Mouse (Mus musculus) gonadal fat pad, adult 2 months (tissue): ENCODE results near the gene Pcbp3. TPM values are rescaled to one million over a fixed set of nuclear protein-coding genes. Genes with fewer than 3 reads are reported as not detected.

Source experiments
- DNase-seq: peaks from one replicate; pipeline ENCODE4 v3.0.0-alpha.2; 2012; ENCODE audit warnings: low read depth
- polyA plus RNA-seq: library from polyadenylated mRNA; depleted of rRNA; stranded (reverse); fragments of >200 nt; gene quantifications from 2 replicates; pipeline ENCODE4 v1.2.3, GENCODE M21; 2012; rRNA removed

The Pcbp3 gene
- polyA plus RNA-seq, 1 experiment = 27.3 TPM

DNA sequence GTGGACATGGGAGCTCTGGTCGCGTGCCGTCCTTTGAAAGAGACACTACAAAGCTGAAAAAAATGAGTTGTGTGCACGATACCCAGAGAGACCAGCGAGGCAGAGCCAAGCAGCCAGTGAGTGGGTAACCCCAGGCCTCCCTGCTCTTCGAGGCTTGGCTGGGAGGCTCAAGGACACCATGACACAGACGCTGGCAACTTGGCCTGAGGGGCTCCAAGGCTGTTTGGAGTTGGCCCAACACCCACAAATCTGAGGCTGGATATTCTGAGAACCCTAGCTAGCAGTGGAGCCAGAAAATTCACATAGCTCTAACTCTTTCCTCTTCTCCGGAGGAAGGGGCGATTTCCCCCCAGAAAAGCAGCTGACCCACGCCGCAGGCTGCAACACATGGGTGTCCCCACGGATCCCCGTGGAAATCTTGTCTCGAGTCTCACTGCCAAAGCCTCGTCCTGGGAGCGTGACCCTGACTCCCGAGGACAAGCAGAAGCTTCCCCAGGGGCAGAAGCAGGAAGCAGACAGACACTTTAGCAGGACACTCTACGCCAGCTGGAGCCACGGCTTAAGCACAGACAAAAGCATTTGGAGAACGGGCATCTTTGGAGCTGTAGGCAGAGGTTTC, 230.0 kb downstream of the Pcbp3 start:
- no peak for DNase-seq

DNA sequence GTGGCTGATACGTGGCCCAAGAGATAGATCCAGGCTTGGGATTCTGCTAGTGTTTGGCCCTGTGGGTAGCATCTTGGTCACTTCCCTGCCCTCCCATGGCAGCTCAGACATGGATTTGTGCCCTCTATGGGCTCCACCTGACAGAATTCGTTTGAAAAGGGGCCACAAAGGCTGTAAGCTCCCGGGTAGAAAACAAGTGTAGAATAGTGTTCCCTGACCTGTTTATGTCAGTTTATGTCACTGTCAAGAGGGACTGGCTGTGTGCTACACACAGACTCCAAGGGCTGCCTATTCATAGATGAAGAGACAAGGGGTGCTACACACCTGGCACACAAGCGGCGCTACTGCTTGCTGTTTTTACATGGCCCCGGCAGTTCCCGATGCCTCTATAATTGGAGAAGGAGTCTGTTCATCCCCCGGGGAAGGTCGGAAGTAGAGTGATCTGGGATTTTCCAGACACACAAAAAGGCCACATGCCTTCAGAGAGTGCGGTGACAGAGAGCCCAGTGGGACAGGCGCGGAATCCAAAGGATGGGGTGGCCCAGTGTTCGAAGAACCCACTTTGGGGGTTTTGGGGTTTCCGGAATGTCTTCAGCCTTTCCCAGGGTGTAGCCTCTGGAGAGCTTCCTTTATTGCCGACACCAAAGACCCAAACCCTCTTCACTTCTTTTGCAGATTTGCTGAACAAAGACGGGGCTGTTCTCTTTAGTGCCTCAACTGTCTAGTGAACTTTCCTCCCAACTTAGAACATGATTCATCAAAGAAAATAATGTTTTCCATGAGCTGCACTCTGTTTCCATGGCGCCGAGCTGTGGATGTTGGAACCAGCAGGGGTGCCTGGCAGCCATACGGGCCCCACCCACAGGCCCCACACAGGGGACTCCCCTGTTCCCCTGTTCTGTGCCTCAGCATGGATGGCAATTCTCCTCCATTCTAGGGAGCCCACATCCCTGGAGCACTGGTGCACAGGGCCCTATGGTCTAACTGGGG, 231.8 kb downstream of the Pcbp3 start:
- DNase-seq = no peak

DNA sequence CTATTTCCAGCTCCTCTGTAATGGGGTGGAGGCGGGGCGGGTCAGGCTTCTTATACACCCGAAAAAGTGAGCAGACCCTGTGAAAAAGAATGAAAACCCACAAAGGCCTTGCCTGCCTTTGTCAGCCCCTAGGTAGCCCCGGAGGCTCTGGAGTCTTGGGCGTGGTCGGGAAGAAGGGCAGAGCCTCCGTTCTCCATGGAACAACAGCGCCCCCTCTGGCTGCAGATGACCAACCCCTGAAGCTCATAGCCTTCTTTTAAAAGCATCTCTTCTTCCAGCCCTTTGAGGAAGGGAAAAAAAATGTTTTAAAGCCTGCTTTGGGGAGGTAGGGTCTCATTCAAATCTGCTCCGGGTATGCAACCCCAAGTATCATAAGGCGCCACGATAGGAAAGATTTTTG, 233.3 kb downstream of the Pcbp3 start:
- no peak for DNase-seq

DNA sequence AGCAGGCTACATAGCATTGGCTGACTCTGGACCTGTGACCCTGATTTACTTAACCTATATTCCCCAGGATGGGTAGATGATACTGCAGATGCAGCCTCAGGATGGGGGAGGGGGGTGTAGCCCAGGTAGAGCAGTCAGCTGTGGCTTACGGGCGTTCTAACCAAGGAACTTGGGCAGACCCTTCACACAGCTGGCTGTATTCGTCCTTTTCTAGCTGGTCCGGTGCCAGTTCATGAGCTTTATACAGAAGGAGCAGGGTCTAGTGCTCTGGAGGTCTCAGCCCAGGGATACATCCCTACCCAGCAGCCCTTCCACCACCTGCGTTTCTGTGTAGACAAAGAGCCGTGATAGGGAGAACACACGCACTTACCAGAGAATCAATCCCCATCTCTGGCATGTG, 234.4 kb downstream of the Pcbp3 start:
- DNase-seq = no peak

DNA sequence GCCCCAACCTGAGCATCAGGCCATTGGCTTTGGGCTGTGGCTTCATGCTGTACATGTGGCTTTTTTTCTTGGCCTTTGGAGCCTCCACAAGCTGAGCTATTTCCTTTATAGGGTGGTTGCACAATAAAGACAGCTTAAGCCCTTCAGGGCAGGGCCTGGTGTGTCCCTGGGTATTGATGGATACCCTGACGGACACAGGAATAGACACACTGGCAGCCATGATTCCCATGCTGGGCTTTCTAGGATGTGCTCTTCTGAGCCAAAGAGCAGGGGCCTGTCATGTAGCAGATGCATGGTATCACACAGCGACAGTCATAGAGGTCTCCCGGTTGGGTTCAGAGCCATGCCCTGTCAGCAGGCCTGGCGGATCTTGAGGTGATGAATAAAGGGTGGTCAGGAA, 234.8 kb downstream of the Pcbp3 start:
- no peak for DNase-seq

DNA sequence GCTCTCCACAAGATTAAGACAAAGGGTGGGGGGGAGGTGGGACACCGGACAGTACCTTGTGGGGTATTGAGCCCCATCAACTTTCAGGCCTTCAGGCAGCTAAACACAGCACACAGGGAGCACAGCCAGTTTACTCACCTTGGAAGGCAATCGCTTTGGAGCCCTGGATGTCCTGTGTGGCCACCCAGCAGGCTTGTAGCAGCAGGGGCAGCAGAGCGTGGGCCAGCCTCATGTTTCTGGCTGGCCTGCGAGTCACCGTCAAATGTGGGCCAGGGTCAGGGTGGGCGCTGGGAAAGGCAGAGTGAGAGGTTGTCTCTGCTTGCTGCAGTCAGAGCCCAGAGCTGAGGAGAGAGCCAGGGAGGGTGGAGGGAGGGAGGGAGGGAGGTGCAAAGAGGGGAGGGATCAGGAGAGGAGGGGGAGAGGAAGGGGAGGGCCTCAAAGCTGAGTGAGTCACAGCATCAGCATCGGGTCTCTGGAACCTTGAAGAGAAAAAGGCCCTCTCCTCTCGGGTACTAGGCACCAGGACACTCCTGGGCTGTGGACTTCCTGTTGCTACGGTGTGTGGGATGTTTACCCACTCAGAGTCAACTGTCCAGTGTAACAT, 235.9 kb downstream of the Pcbp3 start, which contains the start of gene Col6a1:
Gene Col6a1 (minus strand): TSS at position 487 of the 604 bp plus-strand sequence.
- no peak for DNase-seq

DNA sequence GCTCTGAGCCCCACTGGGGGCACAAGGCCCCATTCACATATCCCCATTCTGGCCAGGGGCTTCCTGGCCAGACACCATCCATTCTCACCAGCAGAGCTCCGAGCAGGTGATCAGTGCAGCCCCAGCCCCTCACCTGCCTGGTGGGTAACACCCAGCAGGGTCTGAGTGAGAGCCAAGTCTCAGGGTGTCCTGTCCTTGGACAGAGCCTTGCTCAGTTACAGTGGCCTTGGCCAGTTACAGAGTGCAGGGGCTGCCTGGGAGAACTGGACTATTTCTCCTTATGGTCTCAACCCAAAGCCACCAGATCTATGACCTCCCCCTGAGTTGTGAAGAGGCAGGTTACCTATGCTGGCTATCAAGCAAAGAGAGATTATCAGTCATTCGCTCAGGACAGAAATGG, 236.6 kb downstream of the Pcbp3 start:
- no peak for DNase-seq

DNA sequence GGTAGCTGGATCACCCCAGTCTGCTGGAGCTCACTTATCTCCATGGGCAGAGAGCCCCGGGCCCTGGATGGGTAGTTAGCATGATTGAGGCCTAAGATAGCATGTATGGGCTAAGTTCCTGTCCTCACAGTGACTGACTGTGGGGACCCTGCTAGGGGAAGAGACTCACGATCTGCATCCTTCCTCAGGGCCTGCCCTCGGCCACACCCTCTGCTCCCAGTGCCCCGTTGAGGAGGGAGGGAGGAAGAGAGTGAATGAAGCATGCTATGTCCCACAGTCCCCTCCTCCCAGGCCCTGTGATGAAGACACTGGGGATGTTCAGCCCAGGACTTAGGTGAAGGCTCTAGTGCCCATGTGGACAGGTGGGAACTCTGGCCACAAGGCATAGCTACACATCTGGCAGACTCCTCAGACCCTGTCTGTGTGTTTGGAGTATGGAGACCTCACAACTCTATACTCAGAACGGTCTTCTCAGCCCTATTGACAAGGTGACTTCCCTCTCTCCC, 237.4 kb downstream of the Pcbp3 start:
- no peak for DNase-seq

DNA sequence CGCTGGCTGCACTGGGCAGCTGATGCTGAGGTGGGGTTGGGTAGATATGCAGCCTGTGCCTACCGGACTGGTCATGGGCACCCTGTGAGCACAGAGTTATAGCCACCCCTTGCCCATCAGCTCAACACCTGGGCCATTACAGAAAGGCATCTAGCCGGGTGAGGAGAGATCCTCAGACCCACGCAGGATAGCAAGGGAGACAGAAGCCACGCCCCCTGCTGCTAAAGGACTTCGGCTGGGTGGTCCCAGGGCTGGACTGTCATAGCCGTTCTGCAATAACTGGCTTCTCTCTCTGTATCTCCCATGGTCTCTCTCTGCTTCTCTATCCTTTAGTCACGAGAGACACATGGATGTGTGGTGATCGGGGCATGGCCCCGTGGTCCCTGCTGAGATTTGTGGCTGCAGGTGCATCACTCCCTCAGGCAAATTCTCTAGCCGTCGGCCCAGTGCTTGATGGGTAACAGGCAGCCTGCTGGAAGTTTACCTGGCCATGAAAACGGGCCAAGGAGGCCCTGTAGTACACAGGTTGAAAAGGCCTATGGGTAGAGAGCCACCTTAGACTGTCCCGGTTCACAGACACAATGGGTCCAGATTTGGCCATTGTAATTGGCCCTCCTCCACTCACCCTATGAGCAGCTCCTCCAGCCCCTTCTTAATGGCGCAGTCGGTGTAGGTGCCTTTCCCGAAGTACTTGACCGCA, 238.8 kb downstream of the Pcbp3 start:
- no peak for DNase-seq

DNA sequence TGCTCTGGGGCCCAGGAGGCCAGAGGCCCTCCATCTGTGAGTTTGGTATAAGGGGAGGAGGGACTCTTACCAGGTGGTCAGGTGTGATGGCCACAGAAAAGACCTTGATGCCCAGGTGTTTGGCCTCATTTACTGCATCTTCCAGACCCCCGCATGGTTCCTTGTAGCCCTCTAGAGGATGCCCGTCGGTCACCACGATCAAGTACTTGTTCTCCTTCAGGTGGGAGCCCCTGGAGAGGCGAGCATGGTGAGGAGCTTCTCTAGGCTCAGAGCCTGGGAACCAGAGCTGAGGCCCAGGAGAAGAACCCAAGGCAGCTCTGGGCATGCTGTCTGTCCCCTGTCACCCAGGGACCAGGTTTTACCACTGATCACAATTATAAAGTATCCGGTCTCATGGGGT, 239.9 kb downstream of the Pcbp3 start:
- no peak for DNase-seq

DNA sequence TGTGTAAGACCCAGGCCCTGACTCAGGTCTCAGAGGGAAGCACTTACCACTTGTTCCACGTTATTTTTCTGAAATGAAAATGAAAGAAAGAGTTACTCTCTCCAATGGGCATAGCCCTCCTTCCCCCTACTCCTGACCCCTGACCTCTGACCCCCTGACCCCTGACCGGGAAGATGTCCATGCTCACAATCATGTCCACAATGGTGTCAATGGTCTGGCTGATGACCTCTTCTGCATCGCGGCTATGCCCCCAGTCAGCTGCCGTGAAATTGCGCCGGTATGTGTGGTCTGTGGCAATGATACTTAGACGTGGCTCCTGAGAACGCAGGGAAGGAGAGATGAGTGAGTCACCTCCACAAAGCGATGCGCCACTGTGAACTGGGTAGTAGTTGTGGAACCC, 240.5 kb downstream of the Pcbp3 start:
- DNase-seq = no peak

DNA sequence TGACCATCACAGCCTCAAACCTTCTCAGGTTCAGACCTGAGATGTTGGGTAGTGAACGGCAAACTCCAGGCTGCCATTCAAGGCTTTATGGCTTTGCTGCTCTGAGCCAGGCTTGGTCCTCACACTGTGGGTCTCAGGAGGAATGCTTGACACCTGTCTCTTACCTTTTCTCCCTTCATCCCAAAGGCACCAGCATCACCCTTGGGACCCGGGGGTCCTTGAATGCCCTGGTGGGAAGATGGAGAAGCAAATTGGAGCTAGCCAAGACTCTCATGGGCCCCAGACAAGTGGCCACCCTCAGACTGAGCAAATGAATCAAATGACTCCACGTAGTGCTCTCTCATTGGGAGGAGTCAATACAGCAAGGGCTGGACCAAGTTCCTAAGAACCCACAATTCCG, 244.1 kb downstream of the Pcbp3 start:
- DNase-seq = no peak

DNA sequence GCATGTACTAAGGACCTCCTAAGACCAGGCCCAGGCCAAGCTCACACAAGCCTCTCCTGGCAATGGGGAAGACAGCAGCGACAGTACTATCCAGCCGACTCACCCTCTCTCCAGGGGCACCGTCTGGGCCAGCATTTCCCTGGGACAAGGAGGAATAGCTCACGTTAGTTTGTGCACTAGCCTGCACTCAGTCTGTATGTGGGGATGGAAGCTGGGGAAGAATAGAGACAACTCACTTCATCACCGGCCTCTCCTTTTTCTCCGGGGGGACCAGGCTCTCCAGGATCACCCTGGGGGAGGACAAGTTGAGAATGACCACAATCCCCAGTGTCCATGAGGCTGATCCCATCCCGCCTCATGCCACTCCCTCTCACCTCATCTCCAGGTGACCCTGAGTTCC, 244.7 kb downstream of the Pcbp3 start:
- DNase-seq = no peak

DNA sequence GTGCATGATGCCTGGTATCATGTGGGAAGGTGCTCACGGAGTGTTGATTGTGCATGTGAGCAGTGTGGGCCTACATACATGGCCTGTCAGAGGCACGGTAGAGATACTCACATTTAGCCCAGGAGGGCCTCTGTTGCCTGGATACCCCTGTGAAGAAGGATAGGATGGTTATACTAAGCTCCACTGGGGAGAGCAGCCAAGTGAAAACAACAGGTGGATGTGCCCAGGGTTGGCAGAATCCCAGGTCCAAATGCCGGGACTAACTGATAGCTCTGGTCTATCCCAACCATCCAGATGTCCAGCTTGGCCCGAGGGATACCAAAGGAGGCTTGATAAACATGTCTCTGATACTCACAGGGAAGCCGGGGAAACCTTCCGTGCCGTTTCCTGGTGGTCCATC, 247.4 kb downstream of the Pcbp3 start:
- no peak for DNase-seq

DNA sequence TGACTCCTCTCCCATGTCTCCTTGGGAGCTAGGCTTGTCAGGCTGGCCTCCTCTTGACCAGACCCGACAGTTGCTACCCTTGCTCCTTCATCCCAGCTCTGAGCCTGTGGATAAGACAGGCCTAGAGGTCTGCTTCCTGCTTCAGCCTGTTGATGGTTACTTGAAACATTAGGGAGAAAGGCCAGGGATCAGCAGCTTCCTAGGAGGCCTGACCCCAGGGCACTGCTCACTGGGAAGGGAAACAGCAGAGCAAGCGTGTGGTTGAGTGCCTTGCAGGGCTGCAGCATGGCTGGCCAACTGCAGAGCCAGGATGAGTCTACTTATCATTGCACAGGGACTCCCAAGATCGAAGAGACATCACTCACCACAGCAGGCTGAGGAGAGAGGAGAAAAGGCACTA, 249.2 kb downstream of the Pcbp3 start:
- no peak for DNase-seq

Other genes with a start within 250 kb of the Pcbp3 start
- 316 and 385 TPM in 2 replicates for gene Col6a1, start 235.7 kb downstream of the Pcbp3 start, polyA plus RNA-seq
- gene Slc19a1, start 70.4 kb upstream of the Pcbp3 start, polyA plus RNA-seq = 63.5 and 85.0 TPM in 2 replicates
- 72.6 and 73.2 TPM in 2 replicates for gene Col18a1, start 204.7 kb upstream of the Pcbp3 start, polyA plus RNA-seq